Mouse (Mus musculus) embryo, embryonic 9.5 days (tissue): ENCODE measurements around the gene Slc22a18.
"Not testable (repeated sequence)": the region's sequence is repeated elsewhere in the genome, so short reads cannot be mapped to it uniquely, and the experiment has no call there.

Experiments used
- DNase-seq: peaks from one replicate; pipeline ENCODE4 v3.0.0-alpha.2; 2017; ENCODE audit errors: extremely low spot score

Slc22a18 gene

GRCm38 (mm10) chr7:143503926-143504325, 30.4 kb downstream of the Slc22a18 start:
- no peak for DNase-seq

- DNase-seq = no peak
Observed at GRCm38 (mm10) chr7:143505411-143505810, 31.9 kb downstream of the Slc22a18 start.

GRCm38 (mm10) chr7:143505823-143506222, 32.3 kb downstream of the Slc22a18 start:
- peak; percentile 70 for DNase-seq

DNA sequence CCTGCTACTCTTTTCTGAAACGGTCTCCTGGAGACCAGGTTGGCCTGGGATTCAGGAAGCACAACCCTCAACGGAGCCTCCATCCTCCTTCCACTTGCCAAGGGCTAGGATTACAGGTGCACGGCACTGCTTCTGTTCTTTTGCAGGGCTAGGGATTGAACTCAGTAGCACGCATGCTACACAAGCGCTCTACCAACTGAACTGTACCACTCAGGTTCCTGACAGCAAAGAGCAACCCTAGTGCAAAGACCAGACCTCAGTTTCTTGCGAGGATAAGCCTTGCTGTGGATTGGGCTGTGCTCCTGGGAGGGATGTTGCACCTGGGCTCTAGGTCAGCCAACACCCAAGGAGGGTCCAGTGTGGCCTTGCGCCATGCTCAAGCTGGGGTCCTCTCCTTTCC, 32.7 kb downstream of the Slc22a18 start:
- DNase-seq = no peak

DNA sequence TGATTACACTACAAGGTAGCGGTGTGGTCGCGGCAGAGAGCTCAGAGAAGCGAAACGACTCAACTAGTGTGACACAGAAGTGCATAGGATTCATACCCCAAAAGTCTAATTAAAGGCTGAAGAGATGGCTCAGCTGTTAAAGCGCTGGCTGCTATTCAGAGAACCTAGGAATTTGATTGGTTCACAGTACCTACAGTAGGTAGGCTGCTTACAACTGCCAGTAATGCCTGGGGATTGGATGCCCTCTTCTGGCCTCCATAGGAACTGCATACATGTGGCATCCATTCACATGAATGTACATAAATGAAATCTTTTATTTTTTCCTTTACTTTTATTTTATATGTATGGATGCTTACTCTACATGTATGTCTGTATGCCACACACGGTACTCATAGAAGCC, 33.1 kb downstream of the Slc22a18 start:
- DNase-seq = peak; percentile 39

GRCm38 (mm10) chr7:143509566-143509965, 36.0 kb downstream of the Slc22a18 start:
- no peak for DNase-seq

DNA sequence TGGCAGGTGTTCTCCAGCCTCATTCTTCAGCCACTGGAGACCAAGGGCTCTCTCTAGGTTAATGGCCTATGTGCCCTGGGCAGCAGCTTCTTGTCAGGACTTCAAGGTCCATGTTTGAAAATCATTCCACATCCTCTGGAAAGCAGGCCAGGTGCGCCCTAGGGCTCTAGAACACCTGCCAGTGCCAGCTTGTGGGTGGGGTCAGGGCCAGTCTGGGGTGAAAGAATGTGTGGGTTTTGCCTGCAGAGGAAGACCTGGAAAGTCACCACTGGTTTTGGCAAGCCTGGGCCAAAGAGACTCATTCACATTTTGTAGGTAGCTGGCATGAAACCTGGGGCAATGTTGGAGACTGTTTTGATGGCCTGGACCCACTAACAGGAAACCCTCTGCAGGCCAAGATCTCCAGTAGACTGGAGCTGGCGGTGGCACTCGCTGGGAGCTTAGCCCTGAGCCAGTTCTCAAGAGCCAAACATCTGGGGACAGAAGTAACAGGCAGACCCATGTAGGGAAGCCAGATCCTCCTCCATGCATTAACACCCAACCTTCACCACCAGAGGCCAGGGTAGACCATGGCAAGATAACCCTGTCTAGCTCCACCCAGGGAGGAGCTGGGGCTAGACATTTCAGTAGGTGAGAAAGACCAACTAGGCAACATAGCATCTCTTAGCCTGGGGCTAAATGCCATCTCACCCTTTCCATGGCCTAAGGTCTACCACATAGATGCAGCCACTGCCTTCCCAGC, 37.2 kb downstream of the Slc22a18 start:
- DNase-seq = no peak

DNA sequence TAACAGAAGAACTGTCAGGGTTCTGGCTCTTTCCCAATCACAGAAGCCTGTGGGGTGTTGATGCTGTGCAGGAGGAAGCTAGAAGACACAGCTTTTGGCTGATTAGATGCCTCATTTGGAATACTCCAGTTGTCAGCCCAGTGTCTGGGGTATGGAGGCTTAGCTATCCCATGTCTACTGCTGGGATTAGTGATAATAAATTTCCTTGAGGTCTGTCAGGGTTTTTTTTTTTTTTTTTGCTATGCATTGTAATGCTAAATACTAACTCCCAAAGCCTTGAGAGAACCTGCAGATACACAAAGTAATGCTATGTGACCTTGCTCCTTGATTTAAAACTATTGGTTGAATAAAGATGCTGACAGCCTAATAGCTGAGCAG, 37.8 kb downstream of the Slc22a18 start:
- no peak for DNase-seq

DNA sequence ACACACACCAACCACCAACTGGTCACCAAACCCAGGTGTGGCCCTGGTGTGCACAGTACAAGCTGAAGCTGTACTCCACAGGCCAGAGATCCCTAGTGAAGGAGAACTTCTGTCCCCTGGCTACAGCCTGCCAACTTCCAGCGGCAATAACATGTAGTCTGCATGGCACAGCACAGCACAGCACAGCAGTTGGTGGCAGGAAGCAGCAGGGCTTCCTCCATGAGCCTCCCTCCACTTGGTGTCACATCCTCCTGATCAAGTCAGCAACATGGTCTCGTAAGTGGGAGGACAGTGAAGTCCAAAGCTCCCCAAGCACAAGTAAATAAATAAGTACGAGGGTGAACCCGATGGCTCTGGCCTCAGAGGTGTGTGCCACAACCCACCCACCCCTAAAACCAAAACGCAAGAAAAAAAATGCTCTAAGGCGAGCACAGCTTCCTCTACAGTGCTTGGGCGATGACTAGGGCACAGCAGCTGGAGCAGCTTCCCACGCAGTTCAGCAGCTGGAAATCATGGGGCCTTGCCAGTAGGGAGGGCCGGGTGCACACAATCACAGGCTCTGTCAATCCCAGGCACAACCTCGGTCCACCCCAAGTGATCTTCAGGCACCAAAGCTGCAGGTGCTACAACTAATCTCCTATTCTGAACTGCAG, 40.4 kb downstream of the Slc22a18 start:
- no peak for DNase-seq

- DNase-seq = no peak
Observed at GRCm38 (mm10) chr7:143514416-143514768, 40.9 kb downstream of the Slc22a18 start.

- DNase-seq = no peak
Observed at GRCm38 (mm10) chr7:143519333-143519732, 45.8 kb downstream of the Slc22a18 start.

- no peak for DNase-seq
Observed at GRCm38 (mm10) chr7:143532410-143532809, 58.9 kb downstream of the Slc22a18 start.

- no peak for DNase-seq
Observed at GRCm38 (mm10) chr7:143533284-143533683, 59.7 kb downstream of the Slc22a18 start.

GRCm38 (mm10) chr7:143536251-143536650, 62.7 kb downstream of the Slc22a18 start:
- DNase-seq = no peak

DNA sequence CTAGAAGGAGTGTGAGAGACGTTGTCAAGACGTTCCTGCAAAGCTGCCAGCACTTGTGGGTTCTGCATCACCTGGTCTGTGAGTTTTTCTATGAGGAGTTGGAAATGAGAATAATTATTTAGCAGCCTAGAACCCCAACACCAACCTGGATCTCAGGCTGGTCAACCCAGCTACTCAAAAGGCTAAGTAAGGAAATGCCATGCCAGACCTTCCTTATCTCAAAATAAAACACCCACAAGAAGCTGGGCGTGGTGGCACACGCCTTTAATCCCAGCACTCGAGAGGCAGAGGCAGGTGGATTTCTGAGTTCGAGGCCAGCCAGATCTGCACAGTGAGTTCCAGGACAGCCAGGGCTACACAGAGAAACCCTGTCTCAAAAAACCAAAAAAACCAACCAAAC, 64.7 kb downstream of the Slc22a18 start:
- not testable (repeated sequence) for DNase-seq

- DNase-seq = no peak
Observed at GRCm38 (mm10) chr7:143538671-143539070, 65.1 kb downstream of the Slc22a18 start.

DNA sequence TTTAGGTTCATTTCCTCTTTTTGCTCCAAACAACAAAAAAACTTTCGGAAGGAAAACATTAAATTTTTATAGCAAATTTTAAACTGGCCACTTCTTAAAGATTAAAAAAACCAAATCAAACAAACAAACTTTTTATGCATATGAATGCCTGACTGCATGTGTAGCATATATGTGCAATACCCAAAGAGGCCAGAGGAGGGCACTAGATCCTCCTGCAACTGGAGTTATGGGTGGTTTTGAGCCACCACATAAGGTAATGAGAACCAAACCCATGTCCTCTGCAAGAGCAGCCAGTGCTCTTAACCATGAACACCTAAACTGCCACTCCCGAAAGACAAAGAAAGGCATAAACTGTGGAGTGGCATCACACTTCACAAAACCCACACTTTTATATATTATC, 70.8 kb downstream of the Slc22a18 start:
- peak; percentile 34 for DNase-seq

DNA sequence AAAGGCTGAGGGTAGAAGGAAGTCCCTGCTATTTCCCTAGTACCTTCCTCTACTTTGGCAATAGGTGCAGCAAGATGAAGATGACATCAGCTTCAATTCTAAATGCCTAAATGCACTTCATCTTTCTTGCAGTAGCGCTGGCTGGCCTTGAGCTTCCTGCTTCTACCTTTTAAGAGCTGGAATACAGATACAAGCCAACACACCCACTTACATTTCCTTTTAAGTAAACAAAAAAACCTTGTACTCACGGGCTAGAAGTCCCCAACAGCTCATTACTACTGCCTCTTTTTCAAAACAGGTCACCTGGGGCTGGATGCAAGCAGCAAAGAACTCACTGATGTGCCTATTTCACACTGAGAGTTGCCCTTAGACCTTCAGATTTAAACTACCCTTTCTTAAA, 73.0 kb downstream of the Slc22a18 start:
- no peak for DNase-seq

GRCm38 (mm10) chr7:143548231-143548961, 74.9 kb downstream of the Slc22a18 start:
- DNase-seq = no peak
